Mouse (Mus musculus): ENCODE data around the gene Ppm1a. TPM values are rescaled to one million over a fixed set of nuclear protein-coding genes. Genes with fewer than 3 reads are reported as not detected.
"Not testable (repeated sequence)": the region's sequence is repeated elsewhere in the genome, so short reads cannot be mapped to it uniquely, and the experiment has no call there.

Ppm1a gene
- total RNA-seq, 2 experiments from 2014 or later: 215 to 234 TPM

GRCm38 (mm10) chr12:72761649-72762261 is 4.5 kb downstream of the Ppm1a start:
- peak; percentile 67 for DNase-seq

DNA sequence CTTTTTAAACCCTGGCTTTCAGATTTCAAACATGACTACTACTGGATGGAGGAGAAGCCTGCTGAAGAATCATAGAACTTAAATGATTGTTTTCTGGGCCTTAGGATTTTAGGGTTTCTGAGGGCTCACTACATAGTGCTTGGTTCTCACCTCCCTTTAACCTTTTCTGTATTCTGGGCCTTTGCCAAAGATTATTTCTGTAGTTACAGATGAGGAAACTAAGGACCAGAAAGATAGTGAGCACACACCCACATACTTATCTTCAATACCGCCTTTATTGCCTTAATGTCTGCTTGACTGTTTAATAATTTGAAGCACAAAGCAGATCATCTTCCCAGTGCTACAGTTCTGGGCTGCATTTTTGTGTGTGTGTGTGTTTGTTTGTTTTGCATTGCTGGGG is 5.2 kb downstream of the Ppm1a start:
- DNase-seq: no peak

GRCm38 (mm10) chr12:72763156-72763555 is 5.9 kb downstream of the Ppm1a start:
- DNase-seq: no peak

DNA sequence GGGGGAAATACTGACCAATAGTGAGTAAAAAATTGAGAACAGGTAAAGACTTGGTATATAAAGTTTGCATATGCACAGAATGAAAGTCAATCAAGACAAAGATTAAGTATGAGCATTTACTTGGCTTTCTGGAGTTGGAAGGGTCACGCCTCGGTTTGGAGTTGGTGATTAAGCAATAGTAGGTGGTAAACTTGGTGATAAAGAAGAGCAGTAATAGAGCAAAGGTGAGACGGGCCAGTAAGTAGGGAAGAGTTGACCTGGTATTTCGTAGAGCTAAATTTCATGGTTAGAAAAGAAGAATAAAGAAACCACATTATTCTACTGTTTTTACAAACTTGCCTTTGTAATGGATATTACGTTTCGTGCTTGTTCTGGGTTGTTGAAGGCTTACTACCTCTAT is 10.6 kb downstream of the Ppm1a start:
- no peak for DNase-seq

DNA sequence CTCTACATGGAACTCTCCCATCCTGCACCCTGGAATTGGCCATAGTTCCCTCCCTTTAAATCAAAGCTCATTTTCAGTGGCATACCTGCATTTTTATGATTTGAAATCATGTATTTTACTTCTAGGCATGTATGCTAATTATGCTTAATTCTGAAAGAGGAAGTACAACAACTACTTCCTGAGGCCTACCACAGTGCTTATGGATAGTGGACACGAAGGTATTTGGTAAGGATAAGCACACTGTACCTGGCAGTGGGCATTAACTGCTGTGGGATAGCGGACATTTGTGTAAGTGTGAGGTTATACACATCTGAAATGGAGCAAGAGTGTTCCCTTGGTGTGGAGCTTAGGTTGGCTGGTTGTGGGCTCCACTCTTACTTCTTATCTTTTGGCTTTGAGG is 11.0 kb downstream of the Ppm1a start:
- DNase-seq: no peak

DNA sequence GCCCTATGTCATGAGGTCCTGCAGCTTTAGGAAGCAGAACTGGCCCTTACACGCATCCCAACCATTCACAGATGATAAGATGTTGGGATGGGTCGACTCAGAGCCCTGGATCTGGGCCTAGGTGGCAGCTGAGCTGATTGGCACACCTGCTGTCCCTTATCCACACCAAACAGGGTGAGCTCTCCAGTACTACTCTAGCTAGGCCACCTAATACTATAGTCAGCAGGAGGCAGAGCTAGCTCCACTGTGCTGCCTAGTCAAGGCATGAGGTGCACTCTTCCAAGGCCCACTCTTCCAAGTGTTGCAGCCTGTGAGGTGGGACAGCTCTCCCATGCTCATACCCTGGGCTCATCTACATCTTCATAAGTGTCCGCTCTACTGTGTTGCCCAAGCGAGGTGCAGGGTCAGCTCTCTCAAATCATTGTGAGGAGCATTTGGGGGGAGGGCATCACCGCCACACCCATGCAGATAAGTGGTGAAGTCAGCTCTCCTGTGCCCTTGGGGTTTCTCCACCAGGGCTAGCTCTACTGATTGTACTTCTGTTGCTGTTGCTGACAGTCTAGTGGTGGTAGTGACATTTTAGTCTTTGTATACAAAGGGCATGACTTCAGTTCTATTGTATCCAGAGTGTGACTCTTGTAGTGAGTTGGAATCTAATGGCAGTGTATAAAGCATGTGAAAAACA is 12.4 kb downstream of the Ppm1a start:
- DNase-seq: no peak

- no peak for DNase-seq
These were observed 13.9 kb downstream of the Ppm1a start for GRCm38 (mm10) chr12:72771153-72771552.

- no peak for DNase-seq
These were observed 14.5 kb downstream of the Ppm1a start for GRCm38 (mm10) chr12:72771711-72772110.

- DNase-seq: no peak
These were observed 16.7 kb downstream of the Ppm1a start for GRCm38 (mm10) chr12:72773921-72774320.

- no peak for DNase-seq
These were observed 20.0 kb downstream of the Ppm1a start for GRCm38 (mm10) chr12:72777244-72777643.

- no peak for DNase-seq
These were observed 22.9 kb downstream of the Ppm1a start for GRCm38 (mm10) chr12:72780136-72780535.

GRCm38 (mm10) chr12:72782786-72783185 is 25.5 kb downstream of the Ppm1a start:
- not testable (repeated sequence) for DNase-seq

GRCm38 (mm10) chr12:72785183-72785930 is 28.1 kb downstream of the Ppm1a start:
- DNase-seq: no peak

GRCm38 (mm10) chr12:72786551-72786950 is 29.3 kb downstream of the Ppm1a start:
- DNase-seq: no peak

DNA sequence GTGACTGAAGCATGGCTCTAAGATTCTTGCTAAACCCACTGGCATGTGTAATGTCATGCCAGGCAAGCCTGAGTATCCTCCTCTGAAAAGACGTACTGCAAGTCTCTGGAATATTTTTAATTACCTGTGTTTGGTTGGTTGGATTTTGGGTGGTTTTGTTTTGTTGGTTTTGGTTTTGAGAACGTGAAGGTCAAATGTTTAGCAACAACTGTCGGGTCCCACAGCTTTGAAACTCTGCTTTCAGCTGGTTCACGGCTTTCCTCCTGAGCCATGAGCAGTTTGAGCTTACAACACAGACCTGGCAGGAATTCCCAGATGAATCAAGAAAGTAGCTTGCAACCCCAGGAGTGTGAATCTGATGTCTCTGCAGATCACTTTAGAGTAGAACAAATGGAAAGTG is 29.7 kb downstream of the Ppm1a start:
- no peak for DNase-seq

- no peak for DNase-seq
These were observed 33.3 kb downstream of the Ppm1a start for GRCm38 (mm10) chr12:72790538-72790937.

GRCm38 (mm10) chr12:72792320-72793091 is 35.3 kb downstream of the Ppm1a start:
- no peak for DNase-seq

DNA sequence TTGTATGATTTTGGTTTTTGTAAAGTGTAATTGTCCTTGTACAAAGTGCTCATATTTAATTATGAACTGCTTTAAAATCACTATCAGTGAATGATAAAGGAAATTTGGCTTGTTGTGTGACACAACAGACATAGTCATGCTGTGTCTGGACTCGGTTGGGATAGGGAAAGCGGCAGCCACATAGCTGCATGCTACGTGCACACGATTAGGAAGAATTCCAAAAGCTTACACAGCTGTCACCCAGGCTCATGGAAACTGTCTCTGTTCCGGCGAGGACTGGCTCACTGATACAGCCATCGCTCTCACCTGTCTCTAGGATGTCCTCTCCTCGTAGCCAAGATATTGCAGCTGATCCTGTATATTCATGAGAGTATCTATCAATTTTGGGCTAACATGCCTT is 36.7 kb downstream of the Ppm1a start:
- no peak for DNase-seq

DNA sequence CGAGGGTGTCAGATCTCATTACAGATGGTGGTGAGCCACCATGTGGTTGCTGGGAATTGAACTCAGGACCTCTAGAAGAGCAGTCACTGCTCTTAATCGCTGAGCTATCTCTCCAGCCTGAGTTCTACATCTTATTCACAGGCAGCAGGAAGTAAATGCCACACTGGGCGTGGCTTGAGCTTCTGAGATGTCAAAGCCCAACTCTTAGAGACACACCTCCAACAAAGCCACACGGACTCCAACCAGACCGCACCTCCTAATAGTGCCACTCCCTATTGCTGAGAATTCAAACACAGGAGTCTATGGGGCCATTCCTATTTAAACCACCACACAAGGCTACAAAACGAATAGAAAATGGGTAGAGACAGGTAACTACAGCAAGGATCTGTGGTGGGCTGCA is 52.5 kb downstream of the Ppm1a start:
- no peak for DNase-seq

- no peak for DNase-seq
These were observed 54.3 kb downstream of the Ppm1a start for GRCm38 (mm10) chr12:72811588-72811987.

DNA sequence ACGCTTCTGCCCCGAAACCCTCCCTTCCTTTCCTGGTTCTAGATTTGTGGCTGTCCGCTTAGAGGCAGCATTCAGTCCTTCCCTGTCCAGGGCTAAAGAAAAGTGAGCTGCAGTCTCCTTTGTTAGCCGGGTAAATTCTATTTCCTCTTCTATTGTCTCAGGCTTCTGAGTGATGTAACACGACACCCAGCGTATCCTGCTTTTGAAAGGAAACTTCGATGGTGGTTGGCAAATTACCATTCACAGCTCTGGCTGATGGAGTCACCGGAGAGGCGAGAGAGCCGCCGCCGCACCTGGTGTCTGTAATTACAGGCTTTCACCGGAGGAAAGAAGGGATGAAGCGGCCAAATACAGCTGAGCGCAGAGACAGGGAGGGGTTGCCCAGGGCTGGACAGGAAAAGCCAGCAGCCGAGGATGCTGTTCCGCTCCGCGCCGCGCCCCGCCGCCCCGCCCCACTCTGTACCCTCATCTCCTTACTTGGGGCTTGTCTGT is 63.7 kb downstream of the Ppm1a start:
- peak; percentile 19 for DNase-seq

DNA sequence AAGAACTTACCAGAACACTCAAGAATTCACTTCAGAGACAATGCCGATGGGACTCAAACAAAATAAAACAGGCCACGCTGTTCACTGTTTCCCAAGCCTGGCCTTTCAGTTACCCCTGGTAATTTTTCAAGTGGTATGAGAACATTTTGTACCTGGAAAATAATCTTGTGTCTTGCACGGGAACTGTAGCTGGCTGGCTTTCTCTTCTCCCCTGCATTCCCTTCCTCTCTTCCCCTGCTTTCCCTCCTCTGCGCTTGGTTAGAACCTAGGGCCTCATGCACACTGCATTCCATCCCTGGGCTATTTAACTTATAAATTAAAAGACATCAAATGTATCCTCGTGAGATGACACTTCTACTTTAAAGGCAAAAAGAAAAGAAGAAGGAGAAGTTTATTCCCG is 64.3 kb downstream of the Ppm1a start:
- no peak for DNase-seq
